In the genomic region with DNA sequence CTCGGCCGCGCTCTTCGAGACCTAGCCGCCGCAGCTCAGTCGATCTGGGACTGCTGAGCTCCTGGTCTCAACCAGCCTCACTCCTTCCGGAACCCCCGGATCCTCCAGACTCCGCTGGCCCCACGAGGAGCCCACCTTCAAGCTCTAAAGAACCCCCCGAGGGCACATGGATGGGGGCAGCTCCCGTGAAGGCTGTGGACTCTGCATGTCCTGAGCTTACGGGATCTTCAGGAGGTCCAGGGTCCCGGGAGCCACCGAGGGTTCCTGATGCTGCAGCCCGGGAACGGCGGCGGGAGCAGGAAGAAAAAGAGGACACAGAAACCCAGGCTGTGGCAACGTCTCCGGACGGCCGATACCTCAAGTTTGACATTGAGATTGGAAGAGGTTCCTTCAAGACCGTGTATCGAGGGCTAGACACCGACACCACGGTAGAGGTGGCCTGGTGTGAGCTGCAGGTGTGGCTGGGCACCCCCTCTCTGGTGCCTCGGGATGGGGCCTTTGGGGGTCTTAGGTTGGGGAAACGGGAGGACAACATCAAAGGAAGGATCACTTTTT, we compare ENCODE assay signal across 8 mouse cellular contexts. TPM values are rescaled to one million over a fixed set of nuclear protein-coding genes. Genes with fewer than 3 reads are reported as not detected.
A peak's percentile ranks its signal among the peaks of the same experiment; 100 is the strongest.
DNase-seq lines count a peak whose midpoint lies in the region; ATAC-seq and TF ChIP-seq lines count a peak whose summit lies in the region.

No protein-coding gene starts in this region.

- H3K36me3 ChIP-seq in kidney, embryonic 15.5 days = peaks cover 22% of the 10 kb centered on the region
- H3K36me3 ChIP-seq in intestine, embryonic 16.5 days (ENCODE audit: control insufficient read depth, insufficient read depth, low read length) = no peaks in the 10 kb centered on the region
- 0 out of 2 replicates have a peak, but pooled peaks cover 3% of the 10 kb centered on the region for H3K36me3 ChIP-seq in midbrain, embryonic 16.5 days (ENCODE audit: control insufficient read depth, insufficient read depth, low read length)

- H3K27me3 ChIP-seq in kidney, embryonic 15.5 days = peaks cover 28% of the 10 kb centered on the region
- peaks cover 9% of the 10 kb centered on the region; the same call in 1 of the 2 replicates for H3K27me3 ChIP-seq in intestine, embryonic 16.5 days (replicated peaks; ENCODE audit: control insufficient read depth, insufficient read depth, low read length)
- peaks cover 34% of the 10 kb centered on the region for H3K27me3 ChIP-seq in midbrain, embryonic 16.5 days (ENCODE audit: control insufficient read depth, insufficient read depth, low read depth, low read length)

- H3K9me3 ChIP-seq in kidney, embryonic 15.5 days (replicated peaks) = no peaks in the 10 kb centered on the region
- H3K9me3 ChIP-seq in intestine, embryonic 16.5 days (ENCODE audit: control insufficient read depth, low read length) = no peaks in the 10 kb centered on the region
- no peaks in the 10 kb centered on the region for H3K9me3 ChIP-seq in midbrain, embryonic 16.5 days (replicated peaks; ENCODE audit: control insufficient read depth, low read length, poor library complexity, severe bottlenecking)

- peak overlapping the region; percentile 97 for H3K27ac ChIP-seq in kidney, embryonic 15.5 days
- no peak overlapping the region for H3K27ac ChIP-seq in embryonic fibroblast, embryonic 13.5 days (ENCODE audit: insufficient read depth, low read length)
- H3K27ac ChIP-seq in intestine, embryonic 16.5 days (ENCODE audit: low read length) = peak overlapping the region; percentile 83
- no peak overlapping the region for H3K27ac ChIP-seq in midbrain, embryonic 16.5 days (ENCODE audit: low read length)

- H3K4me2 ChIP-seq in kidney, embryonic 15.5 days = peak overlapping the region; percentile 93
- H3K4me2 ChIP-seq in intestine, embryonic 16.5 days (ENCODE audit: low read depth, low read length) = peak overlapping the region; percentile 98
- H3K4me2 ChIP-seq in midbrain, embryonic 16.5 days (ENCODE audit: low read length) = peak overlapping the region; percentile 85

- H3K4me3 ChIP-seq in kidney, embryonic 15.5 days (replicated peaks) = peak overlapping the region; percentile 68
- peak overlapping the region; percentile 58 for H3K4me3 ChIP-seq in embryonic fibroblast, embryonic 13.5 days (ENCODE audit: insufficient read depth, low read length)
- H3K4me3 ChIP-seq in intestine, embryonic 16.5 days (ENCODE audit: low read length) = peak overlapping the region; percentile 73
- peak overlapping the region; percentile 42 for H3K4me3 ChIP-seq in midbrain, embryonic 16.5 days (ENCODE audit: low read depth, low read length)

- H3K4me1 ChIP-seq in kidney, embryonic 15.5 days = peaks cover 81% of the 10 kb centered on the region
- H3K4me1 ChIP-seq in embryonic fibroblast, embryonic 13.5 days (ENCODE audit: control insufficient read depth, insufficient read depth, low read length) = peaks cover 15% of the 10 kb centered on the region; the same call in 1 of the 2 replicates
- H3K4me1 ChIP-seq in intestine, embryonic 16.5 days (ENCODE audit: control insufficient read depth, insufficient read depth, low read length) = peaks cover 49% of the 10 kb centered on the region
- H3K4me1 ChIP-seq in midbrain, embryonic 16.5 days (ENCODE audit: control insufficient read depth, insufficient read depth, low read length) = peaks cover 23% of the 10 kb centered on the region

- peak overlapping the region; percentile 78 for H3K9ac ChIP-seq in kidney, embryonic 15.5 days
- peak overlapping the region; percentile 86 for H3K9ac ChIP-seq in intestine, embryonic 16.5 days (ENCODE audit: low read depth, low read length)
- H3K9ac ChIP-seq in midbrain, embryonic 16.5 days (ENCODE audit: low read depth, low read length) = peak overlapping the region; percentile 62

- DNase-seq in kidney, adult 8-10 months = no peak
- DNase-seq in left cerebral cortex, postnatal 36 days (ENCODE audit: low spot score in 2 of 2) = no peak
- no peak for DNase-seq in cerebellum, adult 11-12 months

- 1% methylated on average over 30 of the region's 30 CpGs for WGBS in kidney, embryonic 15.5 days
- under 1% methylated on average over 30 of the region's 30 CpGs for WGBS in intestine, embryonic 16.5 days
- 1% methylated on average over 30 of the region's 30 CpGs for WGBS in midbrain, embryonic 16.5 days

- ATAC-seq in kidney, embryonic 15.5 days (replicated peaks; ENCODE audit: low FRiP score) = no peak
- ATAC-seq in intestine, embryonic 16.5 days = no peak
- ATAC-seq in midbrain, embryonic 16.5 days = peak; percentile 20; the same call in 1 of the 2 replicates
- no peak for ATAC-seq in frontal cortex, adult (ENCODE audit: low TSS enrichment)

- no peak for TF ChIP-seq POLR2A in embryonic fibroblast, embryonic 13.5 days (IDR thresholded peaks at IDR 0.05; ENCODE audit: low read depth, low read length)

- intact Hi-C loops in left cerebral cortex, postnatal 36 days (cut with DNase I) = no loop called here

- no peak for TF ChIP-seq CTCF in embryonic fibroblast, embryonic 13.5 days (IDR thresholded peaks at IDR 0.05; ENCODE audit: borderline replicate concordance, insufficient read depth, low read length)

RNA-seq across cellular contexts. Expression of a gene that starts 0.5 kb away (rescaled TPM):
- 25.5 and 27.2 TPM in 2 replicates for polyA plus RNA-seq in kidney, embryonic 15.5 days (2015; fragmentation: Nextera tagmentation; extraction: Ambion mirVana)
- polyA plus RNA-seq in embryonic fibroblast, embryonic 13.5 days (2011; ENCODE audit: insufficient read length, low read depth, missing spikeins) = 1.8 and 2.0 TPM in 2 replicates
- 10.2 and 10.8 TPM in 2 replicates for polyA plus RNA-seq in intestine, embryonic 16.5 days (2015; fragmentation: Nextera tagmentation; extraction: Ambion mirVana)
- 6.4 and 7.4 TPM in 2 replicates for polyA plus RNA-seq in midbrain, embryonic 16.5 days (2015; fragmentation: Nextera tagmentation; extraction: Ambion mirVana)
- 1 to 10 TPM; 4.3 to 8.4 TPM for total RNA-seq in left cerebral cortex, postnatal 36 days (2021)

RNA-seq across cellular contexts. Expression of a gene that starts 7.4 kb away (rescaled TPM):
- 135 and 147 TPM in 2 replicates for polyA plus RNA-seq in kidney, embryonic 15.5 days (2015; fragmentation: Nextera tagmentation; extraction: Ambion mirVana)
- 99.4 and 135 TPM in 2 replicates for polyA plus RNA-seq in embryonic fibroblast, embryonic 13.5 days (2011; ENCODE audit: insufficient read length, low read depth, missing spikeins)
- 152 and 155 TPM in 2 replicates for polyA plus RNA-seq in intestine, embryonic 16.5 days (2015; fragmentation: Nextera tagmentation; extraction: Ambion mirVana)
- polyA plus RNA-seq in midbrain, embryonic 16.5 days (2015; fragmentation: Nextera tagmentation; extraction: Ambion mirVana) = 115 and 119 TPM in 2 replicates
- total RNA-seq in left cerebral cortex, postnatal 36 days (2021) = 10 to 100 TPM; 62.0 to 63.0 TPM

RNA-seq across cellular contexts. Expression of a gene that starts 15.1 kb away (rescaled TPM):
- polyA plus RNA-seq in kidney, embryonic 15.5 days (2015; fragmentation: Nextera tagmentation; extraction: Ambion mirVana) = 220 and 232 TPM in 2 replicates
- polyA plus RNA-seq in embryonic fibroblast, embryonic 13.5 days (2011; ENCODE audit: insufficient read length, low read depth, missing spikeins) = 2.3 and 2.7 TPM in 2 replicates
- polyA plus RNA-seq in intestine, embryonic 16.5 days (2015; fragmentation: Nextera tagmentation; extraction: Ambion mirVana) = 87.8 and 95.1 TPM in 2 replicates
- 79.5 and 83.8 TPM in 2 replicates for polyA plus RNA-seq in midbrain, embryonic 16.5 days (2015; fragmentation: Nextera tagmentation; extraction: Ambion mirVana)
- 10 to 100 TPM; 33.2 to 39.4 TPM for total RNA-seq in left cerebral cortex, postnatal 36 days (2021)

RNA-seq across cellular contexts. Expression of a gene that starts 17.9 kb away (rescaled TPM):
- 1.6 and 3.1 TPM in 2 replicates for polyA plus RNA-seq in kidney, embryonic 15.5 days (2015; fragmentation: Nextera tagmentation; extraction: Ambion mirVana)
- 0.87 and 1.0 TPM in 2 replicates for polyA plus RNA-seq in embryonic fibroblast, embryonic 13.5 days (2011; ENCODE audit: insufficient read length, low read depth, missing spikeins)
- polyA plus RNA-seq in intestine, embryonic 16.5 days (2015; fragmentation: Nextera tagmentation; extraction: Ambion mirVana) = 0.84 and 1.0 TPM in 2 replicates
- polyA plus RNA-seq in midbrain, embryonic 16.5 days (2015; fragmentation: Nextera tagmentation; extraction: Ambion mirVana) = 0.71 and 0.80 TPM in 2 replicates
- total RNA-seq in left cerebral cortex, postnatal 36 days (2021) = under 1 TPM; 0.42 to 0.84 TPM

RNA-seq across cellular contexts. Expression of a gene that starts 18.0 kb away (rescaled TPM):
- 185 and 195 TPM in 2 replicates for polyA plus RNA-seq in kidney, embryonic 15.5 days (2015; fragmentation: Nextera tagmentation; extraction: Ambion mirVana)
- polyA plus RNA-seq in embryonic fibroblast, embryonic 13.5 days (2011; ENCODE audit: insufficient read length, low read depth, missing spikeins) = 77.1 and 78.8 TPM in 2 replicates
- 258 and 278 TPM in 2 replicates for polyA plus RNA-seq in intestine, embryonic 16.5 days (2015; fragmentation: Nextera tagmentation; extraction: Ambion mirVana)
- polyA plus RNA-seq in midbrain, embryonic 16.5 days (2015; fragmentation: Nextera tagmentation; extraction: Ambion mirVana) = 208 and 224 TPM in 2 replicates
- 100 to 1,000 TPM in 1 of 2 experiments, 10 to 100 TPM in 1; 97.7 to 112 TPM for total RNA-seq in left cerebral cortex, postnatal 36 days (2021)

Comparison
In these comparisons a context has a peak if more than half of its experiments do, and no peak if none do; other contexts are left out.
1. H3K27ac ChIP-seq: peak in kidney, embryonic 15.5 days (single experiment) and intestine, embryonic 16.5 days (single experiment); none in embryonic fibroblast, embryonic 13.5 days (single experiment) and midbrain, embryonic 16.5 days (single experiment).
2. RNA of a gene that starts 15.1 kb away (polyA plus RNA-seq): 220 to 232 TPM in kidney, embryonic 15.5 days, 87.8 to 95.1 TPM in intestine, embryonic 16.5 days and 79.5 to 83.8 TPM in midbrain, embryonic 16.5 days; 2.3 to 2.7 TPM in embryonic fibroblast, embryonic 13.5 days; every median in the first group is over 10 times any median in the second.
3. Peak in every context shown above with its lines, with median percentiles within 50 percentile points of each other: H3K4me2 ChIP-seq, H3K4me3 ChIP-seq and H3K9ac ChIP-seq.